Mouse (Mus musculus): Measurements from ENCODE around the gene Ptgfrn. TPM values are rescaled to one million over a fixed set of nuclear protein-coding genes. Genes with fewer than 3 reads are reported as not detected.

Gene Ptgfrn
- polyA plus RNA-seq (2012; rRNA removed) = 31.0 and 62.3 TPM in 2 replicates

- peak; percentile 77 for DNase-seq (ENCODE audit: low spot score)
Measured at GRCm38 (mm10) chr3:101110043-101110837, at the start of gene Ptgfrn. TSS of gene Ptgfrn (minus strand) at chr3:101110278.

- DNase-seq (ENCODE audit: low spot score) = no peak
Measured at GRCm38 (mm10) chr3:101159701-101160100, 49.6 kb upstream of the Ptgfrn start.

DNA sequence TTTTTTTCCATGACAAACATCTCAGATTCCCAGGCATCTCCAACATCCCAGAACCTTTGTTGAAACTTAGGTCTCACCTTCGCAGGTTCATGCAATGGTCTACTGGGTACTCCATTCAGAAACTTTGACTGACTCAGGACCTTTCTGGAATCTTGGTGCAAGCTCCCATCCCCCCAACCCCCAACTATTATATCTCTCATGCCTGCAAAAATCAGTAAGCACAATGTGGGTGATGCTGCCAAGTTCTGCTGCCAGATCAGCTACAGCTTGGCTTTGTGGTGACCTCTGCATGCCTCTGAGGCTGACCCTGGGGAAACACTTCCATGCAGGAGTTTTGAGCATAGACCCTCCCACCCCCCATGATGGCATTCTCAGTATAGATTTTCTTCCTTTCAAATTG is 44.0 kb upstream of the Ptgfrn start:
- no peak for DNase-seq (ENCODE audit: low spot score)

GRCm38 (mm10) chr3:101153341-101153740 is 43.3 kb upstream of the Ptgfrn start:
- no peak for DNase-seq (ENCODE audit: low spot score)

GRCm38 (mm10) chr3:101146126-101146772 is 36.2 kb upstream of the Ptgfrn start:
- DNase-seq (ENCODE audit: low spot score) = no peak

DNA sequence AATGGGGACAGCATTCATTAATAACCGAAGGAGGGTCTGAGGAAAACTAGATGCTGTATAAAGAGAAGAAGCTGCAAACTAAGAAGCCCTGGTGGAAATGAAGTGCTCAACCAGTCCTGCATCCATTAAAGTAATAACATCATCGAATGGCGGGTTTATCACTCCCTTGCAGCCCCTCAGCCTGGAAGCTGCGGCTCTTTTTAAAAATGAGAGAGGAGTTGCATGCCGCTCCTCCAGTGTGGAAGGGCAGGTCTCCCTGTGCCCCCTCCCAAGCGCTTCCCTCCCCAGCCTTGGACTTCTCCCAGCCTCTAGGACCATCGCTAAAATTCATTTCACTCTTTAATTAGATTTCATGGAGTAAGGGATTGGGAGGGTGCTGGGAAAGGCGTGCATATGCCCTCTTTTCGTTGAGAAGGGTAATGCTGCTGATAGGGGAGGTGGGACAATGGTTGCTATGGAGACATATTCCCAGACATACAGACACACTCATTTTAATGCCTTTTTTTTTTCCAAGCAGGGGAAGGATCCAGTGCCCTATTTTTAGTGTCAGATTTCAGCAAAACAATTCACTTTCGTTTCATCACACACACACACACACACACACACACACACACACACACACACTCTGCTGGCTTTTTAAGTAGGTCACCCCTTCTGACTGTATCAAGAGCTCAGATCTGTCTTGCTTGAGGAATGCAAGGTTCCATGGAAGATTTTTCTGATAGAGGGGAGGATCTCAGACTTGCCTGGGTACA is 35.4 kb upstream of the Ptgfrn start:
- DNase-seq (ENCODE audit: low spot score) = no peak

DNA sequence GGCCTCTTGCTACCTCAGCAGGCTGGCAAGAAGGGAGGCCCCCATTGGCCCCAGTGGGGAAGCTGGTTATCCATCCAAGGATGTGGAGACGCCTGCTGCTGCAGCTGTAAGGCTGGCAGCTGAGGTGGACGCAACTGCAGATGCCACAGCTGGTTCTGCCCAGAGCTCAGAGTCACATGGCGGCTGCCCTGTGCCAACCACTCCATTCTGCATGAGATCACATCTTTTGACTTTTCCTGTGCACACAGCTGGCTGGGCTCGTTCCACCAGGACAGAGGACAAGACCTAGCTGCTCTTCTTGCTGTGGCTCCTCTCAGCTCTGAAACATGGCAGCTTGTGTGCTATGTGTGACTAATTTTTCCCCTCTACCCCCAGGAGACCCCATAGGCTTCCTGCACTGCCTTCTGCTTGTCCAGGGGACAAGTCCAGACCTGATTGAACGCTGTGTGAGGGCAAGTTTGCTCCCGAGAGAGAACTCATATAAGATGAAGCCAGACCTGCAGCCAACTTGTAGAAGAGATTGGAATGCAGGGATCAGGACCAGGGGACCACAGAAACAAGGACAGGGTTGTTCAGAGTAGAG is 34.4 kb upstream of the Ptgfrn start:
- no peak for DNase-seq (ENCODE audit: low spot score)

DNA sequence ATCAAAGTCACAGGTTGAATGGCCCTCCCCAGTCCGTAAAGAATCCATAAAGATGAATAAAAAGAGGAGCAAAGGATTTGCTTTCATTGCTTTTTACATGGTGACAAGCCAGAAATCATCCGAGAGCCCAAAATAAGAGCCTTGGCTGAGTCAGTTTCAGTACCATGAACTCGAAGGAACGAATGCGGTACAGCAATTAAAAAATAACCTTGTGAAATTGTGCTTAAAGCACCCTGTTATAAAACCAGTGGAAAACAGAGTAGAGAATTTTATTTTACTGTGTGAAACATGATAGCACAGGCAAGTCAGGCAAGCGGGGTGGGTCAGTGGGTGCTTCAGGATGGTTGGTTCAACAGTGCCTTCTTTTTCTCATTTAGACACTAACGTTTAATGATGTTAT is 33.4 kb upstream of the Ptgfrn start:
- DNase-seq (ENCODE audit: low spot score) = no peak

- no peak for DNase-seq (ENCODE audit: low spot score)
Measured at GRCm38 (mm10) chr3:101141864-101142263, 31.8 kb upstream of the Ptgfrn start.

DNA sequence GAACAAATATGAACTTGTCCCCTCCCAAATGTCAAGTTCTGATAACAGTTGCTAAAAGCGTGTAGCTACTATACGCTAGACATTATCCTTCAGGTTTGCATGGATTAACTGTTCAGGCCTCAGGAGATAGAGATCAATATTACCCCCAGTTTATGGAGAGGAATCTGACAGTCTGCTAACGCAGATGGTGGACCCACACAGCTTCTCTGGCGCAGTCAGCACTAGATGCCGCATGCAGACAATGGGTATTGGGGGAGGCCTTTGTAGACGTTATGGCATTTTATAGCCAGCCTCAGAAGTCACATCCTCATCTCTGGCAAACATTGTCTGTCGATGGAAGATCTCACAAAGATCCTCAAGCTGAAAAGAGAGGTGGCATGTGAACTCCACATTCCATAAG is 29.9 kb upstream of the Ptgfrn start:
- no peak for DNase-seq (ENCODE audit: low spot score)

GRCm38 (mm10) chr3:101136483-101136882 is 26.4 kb upstream of the Ptgfrn start:
- DNase-seq (ENCODE audit: low spot score) = no peak

GRCm38 (mm10) chr3:101134861-101135260 is 24.8 kb upstream of the Ptgfrn start:
- no peak for DNase-seq (ENCODE audit: low spot score)

DNA sequence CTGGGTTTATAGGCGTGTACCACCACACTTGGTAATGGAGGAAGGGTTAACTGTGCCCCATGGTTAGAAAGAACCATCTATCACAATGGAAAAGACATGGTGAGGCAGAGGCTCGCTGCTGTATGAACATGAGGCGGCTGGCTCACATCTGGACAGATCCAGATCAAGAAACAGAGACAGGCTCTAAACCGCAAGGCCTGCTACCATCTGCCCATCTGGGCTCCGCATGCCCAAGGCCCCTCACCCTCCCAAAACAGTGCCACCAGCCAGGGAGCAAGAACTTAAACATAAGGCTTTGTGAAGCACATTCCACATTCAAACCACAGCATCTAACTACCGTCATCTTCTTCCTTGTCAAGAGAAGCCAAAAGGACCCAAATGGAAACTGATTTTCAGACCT is 22.9 kb upstream of the Ptgfrn start:
- no peak for DNase-seq (ENCODE audit: low spot score)

DNA sequence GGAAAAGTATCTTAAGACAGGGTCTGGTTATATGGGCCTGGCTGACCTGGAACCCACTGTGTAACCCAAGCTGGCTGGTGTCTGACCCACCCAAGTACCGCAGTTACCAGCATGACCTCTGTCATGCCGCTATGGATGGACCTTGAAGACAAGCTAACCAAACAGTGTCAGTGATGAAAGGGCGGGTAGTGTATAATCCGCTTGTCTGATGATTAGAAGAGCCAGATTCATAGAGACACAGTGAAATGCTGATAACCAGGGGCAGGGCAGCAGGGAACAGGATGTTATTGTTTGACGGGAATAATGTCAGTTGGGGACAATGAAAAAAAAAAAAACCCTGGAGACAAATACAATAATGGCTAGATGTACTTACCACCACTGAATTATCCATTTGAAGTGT is 21.7 kb upstream of the Ptgfrn start:
- DNase-seq (ENCODE audit: low spot score) = no peak

- DNase-seq (ENCODE audit: low spot score) = no peak
Measured at GRCm38 (mm10) chr3:101130526-101130925, 20.4 kb upstream of the Ptgfrn start.

- DNase-seq (ENCODE audit: low spot score) = no peak
Measured at GRCm38 (mm10) chr3:101129620-101130019, 19.5 kb upstream of the Ptgfrn start.

- no peak for DNase-seq (ENCODE audit: low spot score)
Measured at GRCm38 (mm10) chr3:101129090-101129489, 19.0 kb upstream of the Ptgfrn start.

- no peak for DNase-seq (ENCODE audit: low spot score)
Measured at GRCm38 (mm10) chr3:101127766-101128165, 17.7 kb upstream of the Ptgfrn start.

DNA sequence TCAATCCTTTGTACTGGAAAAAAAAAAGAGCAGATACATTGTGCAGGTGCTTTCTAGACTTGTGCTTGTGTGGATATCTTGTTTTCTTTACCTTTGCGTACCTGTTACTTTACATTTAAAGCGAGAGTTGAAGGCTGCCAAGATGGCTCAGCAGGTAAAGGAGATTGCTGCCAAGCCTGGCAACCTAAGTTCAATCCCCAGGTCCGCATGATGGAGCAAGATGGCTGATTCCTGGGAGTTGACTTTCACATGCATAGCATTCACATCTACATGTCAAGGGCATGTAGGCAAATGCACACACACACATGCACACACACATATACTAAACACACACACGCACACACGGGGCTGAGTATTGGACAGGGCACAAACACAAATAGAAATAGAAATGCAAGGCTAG is 14.6 kb upstream of the Ptgfrn start:
- peak; percentile 4 for DNase-seq (ENCODE audit: low spot score)

GRCm38 (mm10) chr3:101122479-101122878 is 12.4 kb upstream of the Ptgfrn start:
- no peak for DNase-seq (ENCODE audit: low spot score)

GRCm38 (mm10) chr3:101117774-101118173 is 7.7 kb upstream of the Ptgfrn start:
- no peak for DNase-seq (ENCODE audit: low spot score)

DNA sequence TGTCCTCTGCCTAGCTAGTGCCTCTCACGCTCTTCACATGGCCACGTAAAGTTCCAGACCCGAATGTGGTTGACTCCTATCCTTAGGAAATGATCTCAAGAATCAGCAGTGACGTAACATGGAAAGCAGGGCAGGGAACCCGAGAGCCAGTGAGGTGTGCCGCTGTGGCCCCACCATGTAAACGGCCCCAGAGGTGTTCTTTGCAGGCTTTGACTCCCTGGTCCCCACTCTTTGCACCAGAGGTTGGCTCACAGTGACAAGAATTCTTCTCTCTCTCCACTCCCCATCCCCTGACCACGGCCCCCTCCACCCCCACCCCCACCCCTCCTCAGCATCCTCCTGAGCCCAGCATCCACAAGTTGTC is 7.3 kb upstream of the Ptgfrn start:
- DNase-seq (ENCODE audit: low spot score) = no peak
